Mouse (Mus musculus) heart, adult 2 months (tissue): ENCODE data around the gene D630045J12Rik. TPM values are rescaled to one million over a fixed set of nuclear protein-coding genes. Genes with fewer than 3 reads are reported as not detected.

Source experiments
- DNase-seq, 2 experiments: peaks; one replicate each; pipeline ENCODE4 v3.0.0; 2021
- H3K27ac ChIP-seq: fragments of 200-600 bp; 2 replicates; pipeline ENCODE4 v1.8.1; 2022
- H3K27me3 ChIP-seq: fragments of 200-500 bp; 2 replicates; pipeline ENCODE4 v1.6.1; 2012; ENCODE audit warnings: mild to moderate bottlenecking, low read length, inconsistent platforms, mixed read lengths; ENCODE audit not compliant: control insufficient read depth, insufficient read depth
- H3K36me3 ChIP-seq: fragments of 200-500 bp; 2 replicates; pipeline ENCODE4 v1.6.1; 2012; ENCODE audit warnings: low read length, inconsistent platforms; ENCODE audit not compliant: control insufficient read depth, insufficient read depth
- H3K4me1 ChIP-seq: fragments of 200-500 bp; 2 replicates; pipeline ENCODE4 v1.6.1; 2011; ENCODE audit warnings: low read length; ENCODE audit not compliant: control insufficient read depth, insufficient read depth
- H3K4me3 ChIP-seq: fragments of 200-600 bp; 2 replicates; pipeline ENCODE4 v1.8.1; 2022
- H3K79me2 ChIP-seq: fragments of 200-500 bp; replicated peaks from 2 replicates; pipeline ENCODE4 v1.6.1; 2012; ENCODE audit warnings: mild to moderate bottlenecking, inconsistent platforms, low read length, moderate library complexity, mixed read lengths; ENCODE audit not compliant: control insufficient read depth, insufficient read depth
- H3K9ac ChIP-seq: fragments of 200-500 bp; 2 replicates; pipeline ENCODE4 v1.6.1; 2012; ENCODE audit warnings: low read depth, mild to moderate bottlenecking, control low read depth, inconsistent platforms, low read length, mixed read lengths
- CTCF ChIP-seq: fragments of 200-600 bp; IDR thresholded peaks from 2 replicates; pipeline ENCODE4 v1.8.1; 2022; ENCODE audit warnings: antibody characterized with exemption, mild to moderate bottlenecking, moderate library complexity
- EP300 ChIP-seq: fragments of 200-500 bp; IDR thresholded peaks from 2 replicates; pipeline ENCODE4 v1.6.1; 2011; ENCODE audit warnings: low read depth, low read length, control low read depth; ENCODE audit not compliant: insufficient read depth
- POLR2A ChIP-seq: fragments of 200-500 bp; IDR thresholded peaks from 2 replicates; pipeline ENCODE4 v1.6.1; 2011; ENCODE audit warnings: mild to moderate bottlenecking, low read depth, low read length, control low read depth; ENCODE audit not compliant: insufficient read depth
- WGBS: fragments of 180-500 bp; shearing (Covaris S2); methylation state at CpG from one replicate; pipeline ENCODE4 v1.1.7; 2018; 5-methylcytosine and 5-hydroxymethylcytosine counted together
- intact Hi-C: fragments of 180-260 bp; cut with DNase I; formaldehyde crosslinking; loops from one replicate; pipeline ENCODE4 v1.15.1; 2025
- polyA plus RNA-seq: library from polyadenylated mRNA; depleted of rRNA; stranded (reverse); fragments of >200 nt; gene quantifications from 2 replicates; pipeline ENCODE4 v1.2.3, GENCODE M21; 2012; rRNA removed
- total RNA-seq, 2 experiments: library from RNA; stranded (reverse); gene quantifications; 2 replicates each; pipeline ENCODE4 v1.2.3; 2021

Gene D630045J12Rik
- total and polyA plus RNA-seq, 3 experiments = 0.78 to 1.5 (median 1.1) TPM

- H3K4me3 ChIP-seq = no peak overlapping the region
- H3K79me2 ChIP-seq = no peaks in the 10 kb centered on the region
- no peak for DNase-seq
- H3K4me1 ChIP-seq = no peaks in the 10 kb centered on the region
- no peaks in the 10 kb centered on the region for H3K36me3 ChIP-seq
- intact Hi-C loops = no loop called here
- H3K27me3 ChIP-seq = no peaks in the 10 kb centered on the region
- no peak overlapping the region for H3K9ac ChIP-seq
- H3K27ac ChIP-seq = no peak overlapping the region
- TF ChIP-seq EP300 = no peak
- no peak for TF ChIP-seq POLR2A
- no peak for TF ChIP-seq CTCF
- 91% methylated on average over 3 of the region's 3 CpGs for WGBS
Measured at GRCm38 (mm10) chr6:38073592-38073991, 180.2 kb downstream of the D630045J12Rik start.

Other genes starting within 250 kb of the D630045J12Rik start
- gene Svopl, start 207.0 kb downstream of the D630045J12Rik start, total RNA-seq = under 1 TPM; 0.39 to 0.41 TPM
- gene Svopl, start 207.0 kb downstream of the D630045J12Rik start, polyA plus RNA-seq = 0.85 and 2.1 TPM in 2 replicates
- gene Tmem213, start 144.8 kb downstream of the D630045J12Rik start, total RNA-seq = not detected
- gene Tmem213, start 144.8 kb downstream of the D630045J12Rik start, polyA plus RNA-seq = not detected in 2 replicates
- gene Atp6v0a4, start 129.4 kb downstream of the D630045J12Rik start, total RNA-seq = 1 to 10 TPM; 1.0 to 2.5 TPM
- 0.67 and 1.4 TPM in 2 replicates for gene Atp6v0a4, start 129.4 kb downstream of the D630045J12Rik start, polyA plus RNA-seq
- gene Zc3hav1l, start 45.2 kb upstream of the D630045J12Rik start, total RNA-seq = 1 to 10 TPM; 1.0 to 1.6 TPM
- gene Zc3hav1l, start 45.2 kb upstream of the D630045J12Rik start, polyA plus RNA-seq = 1.5 and 3.8 TPM in 2 replicates
- gene Zc3hav1, start 100.6 kb upstream of the D630045J12Rik start, total RNA-seq = 10 to 100 TPM; 13.9 to 14.6 TPM
- 7.9 and 11.2 TPM in 2 replicates for gene Zc3hav1, start 100.6 kb upstream of the D630045J12Rik start, polyA plus RNA-seq
- gene Ttc26, start 127.5 kb upstream of the D630045J12Rik start, total RNA-seq = 1 to 10 TPM; 1.7 to 1.9 TPM
- 0.66 and 1.3 TPM in 2 replicates for gene Ttc26, start 127.5 kb upstream of the D630045J12Rik start, polyA plus RNA-seq
- gene Ubn2, start 179.9 kb upstream of the D630045J12Rik start, total RNA-seq = 10 to 100 TPM; 23.2 to 24.7 TPM
- gene Ubn2, start 179.9 kb upstream of the D630045J12Rik start, polyA plus RNA-seq = 5.1 and 9.9 TPM in 2 replicates